Mouse (Mus musculus) cerebellum, adult 9-10 months (tissue): Measurements from ENCODE around the gene Esrrg.

Experiments used
- DNase-seq: peaks from one replicate; pipeline ENCODE4 v3.0.0; 2022

Esrrg gene

GRCm38 (mm10) chr1:187650786-187651687 lies 42.4 kb downstream of the Esrrg start:
- DNase-seq, result peak; percentile 37

DNA sequence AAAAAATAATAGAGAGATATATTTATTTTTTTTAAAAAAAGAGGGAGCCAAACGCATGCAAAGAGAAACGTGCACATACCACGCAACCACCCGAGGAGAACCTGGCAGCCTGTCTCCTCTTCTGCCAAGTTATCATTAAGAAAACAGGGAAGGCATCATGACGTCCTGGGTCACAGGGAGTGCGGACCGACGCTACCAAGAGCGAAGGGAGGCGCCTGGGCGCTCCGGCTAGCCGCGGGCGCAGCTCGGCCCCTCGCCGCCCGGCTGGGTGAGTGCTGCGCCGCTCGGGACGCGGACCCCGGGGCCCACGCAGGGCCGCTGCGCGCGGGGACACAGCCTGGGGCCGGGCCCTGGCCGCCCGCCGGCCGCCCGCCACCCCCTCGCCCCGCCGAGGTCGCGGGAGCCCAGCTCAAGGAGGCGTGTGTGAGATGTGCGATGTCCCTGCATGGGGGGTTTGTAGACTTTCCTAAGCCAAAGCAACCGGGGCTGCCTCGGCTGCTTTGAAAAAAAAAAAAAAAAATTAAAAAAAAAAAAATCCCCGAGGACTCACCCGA lies 43.2 kb downstream of the Esrrg start:
- peak; percentile 63 for DNase-seq

GRCm38 (mm10) chr1:187652445-187652844 lies 43.9 kb downstream of the Esrrg start:
- DNase-seq, result peak; percentile 37

DNA sequence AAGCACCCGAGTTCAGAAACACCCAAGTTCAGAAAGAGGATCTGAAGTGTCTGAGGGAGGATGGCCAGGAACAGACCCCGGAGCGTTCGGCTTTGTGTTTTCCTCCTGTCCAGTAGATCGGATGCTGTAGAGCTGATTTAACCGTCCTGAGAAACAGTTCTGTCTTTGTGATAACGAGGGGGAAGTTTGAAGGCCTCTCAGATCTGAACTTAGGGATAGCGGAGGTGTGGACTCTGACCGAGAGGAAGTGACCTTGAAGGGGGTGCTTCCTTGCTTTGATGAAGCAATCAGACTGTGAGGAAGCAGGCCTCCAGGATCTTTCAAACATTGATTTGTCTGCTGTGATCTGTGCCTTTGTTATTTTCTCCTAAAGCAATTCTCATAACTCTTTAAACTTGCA lies 44.8 kb downstream of the Esrrg start:
- no peak for DNase-seq

DNA sequence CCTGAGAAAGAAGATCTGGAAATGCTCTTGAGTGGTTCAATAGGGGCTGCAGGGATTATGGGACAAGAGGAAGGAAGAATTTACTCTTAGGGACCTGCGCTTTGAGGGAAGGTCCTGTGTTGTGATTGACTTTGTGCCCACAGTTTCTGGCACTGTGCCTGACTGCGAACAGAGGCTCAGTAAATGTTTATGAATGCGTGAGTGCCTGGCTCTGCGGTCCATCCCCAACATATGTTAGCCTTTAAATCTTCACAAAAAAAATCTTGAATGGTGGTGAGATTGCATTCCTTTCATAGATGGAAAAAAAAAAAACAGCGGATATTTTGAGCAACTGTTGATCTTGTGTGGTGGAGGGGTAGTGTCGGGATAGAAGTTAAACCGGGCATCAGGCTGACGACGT lies 52.4 kb downstream of the Esrrg start:
- no peak for DNase-seq

DNA sequence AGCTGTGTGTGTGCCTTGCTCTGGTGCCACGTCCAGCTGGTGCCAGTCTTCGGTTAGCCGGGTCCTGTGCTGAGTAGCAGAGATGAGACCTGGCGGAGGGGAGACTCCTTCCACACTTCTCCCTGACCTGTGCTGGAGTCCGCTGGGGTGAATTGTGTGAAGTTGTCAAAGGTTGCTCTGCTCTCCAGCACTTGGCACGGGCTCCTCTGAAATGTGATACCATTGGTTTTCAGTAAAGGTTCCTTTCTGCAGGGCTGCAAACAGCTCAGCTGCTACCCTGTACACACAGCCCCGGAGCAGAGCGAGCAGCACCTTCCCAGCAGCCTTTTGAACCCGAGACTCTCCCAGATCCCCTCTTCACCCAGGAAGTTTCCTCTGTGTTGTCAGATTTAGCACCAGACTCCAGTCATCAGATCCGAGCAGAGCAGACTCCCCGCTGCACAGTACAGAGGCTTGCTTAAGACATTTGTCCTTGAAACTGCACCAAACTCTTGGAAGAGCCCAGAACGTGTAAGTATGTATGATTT lies 53.6 kb downstream of the Esrrg start:
- no peak for DNase-seq

GRCm38 (mm10) chr1:187663376-187663775 lies 54.8 kb downstream of the Esrrg start:
- DNase-seq, result no peak

DNA sequence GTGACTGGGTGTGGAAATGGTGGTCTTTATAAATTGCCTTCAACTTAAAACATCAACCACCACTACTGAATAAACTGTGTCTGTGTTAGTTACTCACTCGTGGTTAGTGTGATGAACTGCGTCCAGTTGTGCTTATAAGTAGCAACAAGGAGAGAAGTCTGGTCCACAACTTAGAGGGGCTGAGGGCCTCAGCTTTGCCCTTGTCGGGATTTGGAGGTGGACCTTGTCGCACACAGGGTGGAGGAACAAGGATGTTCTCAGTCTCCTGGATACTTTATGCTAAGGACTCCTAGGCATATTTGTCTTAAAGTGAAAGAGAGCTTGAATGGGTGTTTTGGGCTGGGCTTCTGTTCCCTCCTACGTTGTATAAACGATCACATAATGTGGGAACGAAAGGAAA lies 55.7 kb downstream of the Esrrg start:
- DNase-seq, result no peak

- no peak for DNase-seq
These were observed 57.5 kb downstream of the Esrrg start for GRCm38 (mm10) chr1:187665901-187666600.

DNA sequence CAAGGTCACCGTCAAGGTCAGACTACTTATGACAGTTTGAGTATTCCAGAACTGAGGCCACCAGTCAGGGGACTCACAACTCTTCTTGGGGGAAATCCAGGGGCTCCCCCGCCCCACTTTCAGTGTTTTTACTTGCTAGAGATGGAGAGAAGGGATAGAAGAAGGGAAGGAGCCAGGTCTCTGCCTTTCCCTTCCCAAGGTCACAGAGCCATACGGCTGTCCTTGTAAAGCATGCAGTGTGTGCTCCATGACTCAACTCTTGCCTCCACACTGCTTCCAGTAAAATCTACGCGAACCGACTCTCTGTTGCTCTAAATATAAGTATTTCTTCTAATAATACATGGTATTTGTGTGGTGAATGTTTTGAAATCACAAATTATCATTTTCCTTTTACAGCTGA lies 61.2 kb downstream of the Esrrg start:
- no peak for DNase-seq

- no peak for DNase-seq
These were observed 63.9 kb downstream of the Esrrg start for GRCm38 (mm10) chr1:187672446-187672845.

DNA sequence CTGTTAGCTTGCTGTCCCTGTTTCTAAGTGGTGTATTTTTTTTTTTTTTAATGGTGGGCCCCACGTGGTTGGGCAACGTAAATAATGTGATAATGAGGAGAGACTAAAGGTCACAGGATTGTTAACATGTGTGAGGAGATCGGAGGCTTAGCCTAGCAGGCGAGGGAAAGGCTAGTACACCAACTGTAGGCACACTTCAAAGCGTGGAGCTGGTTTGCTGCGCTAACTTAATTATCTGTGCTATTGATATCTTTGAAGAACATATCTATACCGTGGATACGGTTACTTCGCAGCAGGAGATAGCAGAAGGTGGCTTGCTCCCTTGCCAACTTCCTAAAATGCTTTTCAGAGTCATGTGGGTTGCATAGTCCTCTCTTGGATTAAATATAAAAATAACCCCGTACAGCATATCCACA lies 66.2 kb downstream of the Esrrg start:
- DNase-seq, result no peak

DNA sequence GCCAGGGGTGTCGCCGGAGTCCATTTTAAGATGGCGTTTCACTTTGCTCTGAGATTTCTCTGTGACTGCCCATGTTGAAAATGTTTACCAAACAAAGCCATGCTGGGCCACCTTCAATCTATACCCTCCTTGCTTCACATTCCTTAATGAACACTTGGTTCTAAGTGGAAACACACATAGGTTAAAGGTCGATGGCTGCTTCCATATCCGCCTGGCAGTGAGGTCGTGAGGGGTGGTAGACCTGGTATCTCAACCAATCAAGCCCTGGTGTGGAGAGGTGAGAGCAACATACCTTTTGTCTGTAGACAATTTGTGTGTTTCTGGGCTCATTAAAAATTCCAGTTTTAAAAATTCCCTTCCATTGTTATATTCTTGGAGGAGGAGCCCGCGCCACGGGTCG lies 68.0 kb downstream of the Esrrg start:
- DNase-seq, result no peak

DNA sequence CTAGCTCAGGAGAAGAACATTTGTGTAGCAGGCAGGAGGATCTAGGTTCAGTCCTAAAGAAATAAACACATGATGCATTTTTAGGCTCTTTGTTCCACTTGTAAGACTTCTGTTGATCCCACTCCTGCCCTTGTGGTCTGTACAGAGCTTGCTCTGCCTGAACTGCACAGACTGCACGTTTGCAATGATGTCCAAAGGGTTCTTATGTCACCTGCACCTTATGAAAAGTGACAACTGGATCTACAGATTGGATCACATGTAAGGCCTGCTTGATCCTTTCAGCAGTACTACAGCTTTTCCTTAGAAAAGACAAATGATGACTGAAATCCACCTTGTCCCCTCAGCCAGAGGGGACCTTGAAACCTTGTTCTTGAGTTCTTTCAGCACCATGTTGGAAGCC lies 70.7 kb downstream of the Esrrg start:
- DNase-seq, result no peak

GRCm38 (mm10) chr1:187684519-187684918 lies 75.9 kb downstream of the Esrrg start:
- no peak for DNase-seq

- DNase-seq, result no peak
These were observed 83.4 kb downstream of the Esrrg start for GRCm38 (mm10) chr1:187691846-187692525.

GRCm38 (mm10) chr1:187694865-187695264 lies 86.3 kb downstream of the Esrrg start:
- no peak for DNase-seq

DNA sequence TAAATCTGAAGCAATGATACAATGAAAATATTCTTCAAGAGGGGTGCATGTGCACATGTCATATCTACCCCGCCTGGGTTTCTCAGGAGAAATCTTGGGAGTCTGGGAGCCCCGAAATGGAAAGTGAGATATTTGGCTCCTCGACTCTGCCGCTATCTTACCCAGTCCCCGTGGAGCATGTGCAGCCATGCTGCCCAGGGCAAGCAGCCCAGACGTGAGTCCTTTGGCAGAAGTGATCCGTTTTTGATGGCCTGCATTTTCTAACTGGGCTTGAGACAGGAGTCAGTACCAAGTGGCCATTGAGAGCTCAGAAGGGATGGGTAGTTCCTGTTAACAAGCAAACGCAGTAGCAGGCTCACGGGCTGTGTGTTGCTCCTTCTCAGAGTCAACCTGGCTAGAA lies 89.6 kb downstream of the Esrrg start:
- no peak for DNase-seq

- DNase-seq, result no peak
These were observed 92.4 kb downstream of the Esrrg start for GRCm38 (mm10) chr1:187700963-187701362.

DNA sequence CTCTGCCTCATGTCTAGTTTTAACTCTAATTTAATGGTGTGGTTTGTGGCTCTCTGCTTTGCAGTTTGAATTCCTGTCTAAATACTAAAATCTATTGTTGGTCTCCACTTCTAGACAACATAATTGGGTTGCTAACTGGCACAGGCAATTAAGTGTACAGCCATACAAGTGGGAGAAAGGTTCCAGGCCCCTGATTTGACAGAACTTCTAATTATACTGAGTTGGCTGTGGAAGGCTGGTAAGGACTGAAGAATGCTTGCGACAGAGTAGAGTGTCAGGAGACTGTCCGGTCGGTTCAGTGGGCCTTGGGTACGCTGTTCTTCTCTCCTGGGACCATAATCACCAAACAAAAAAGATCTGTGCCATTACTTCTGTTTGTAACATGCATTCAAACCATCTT lies 96.3 kb downstream of the Esrrg start:
- DNase-seq, result no peak

DNA sequence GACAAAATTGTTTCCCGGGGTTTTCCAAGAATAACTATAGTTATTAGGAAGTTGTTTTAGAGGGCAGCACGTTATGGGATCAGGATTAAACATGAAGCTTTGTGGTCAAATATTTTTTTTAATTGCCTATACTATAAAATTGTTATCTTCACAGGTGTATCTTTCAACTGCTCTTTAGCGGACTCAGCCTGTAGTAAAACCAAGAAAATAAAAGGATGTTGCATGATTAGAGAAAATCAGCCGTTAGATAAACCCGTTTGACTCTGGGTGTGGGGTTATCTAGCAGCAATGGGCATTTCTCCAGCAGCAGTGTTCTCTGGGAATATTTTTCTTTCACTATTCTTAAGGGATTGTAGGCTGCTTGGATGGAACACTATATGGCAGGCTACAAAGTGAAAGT lies 96.8 kb downstream of the Esrrg start:
- DNase-seq, result no peak

DNA sequence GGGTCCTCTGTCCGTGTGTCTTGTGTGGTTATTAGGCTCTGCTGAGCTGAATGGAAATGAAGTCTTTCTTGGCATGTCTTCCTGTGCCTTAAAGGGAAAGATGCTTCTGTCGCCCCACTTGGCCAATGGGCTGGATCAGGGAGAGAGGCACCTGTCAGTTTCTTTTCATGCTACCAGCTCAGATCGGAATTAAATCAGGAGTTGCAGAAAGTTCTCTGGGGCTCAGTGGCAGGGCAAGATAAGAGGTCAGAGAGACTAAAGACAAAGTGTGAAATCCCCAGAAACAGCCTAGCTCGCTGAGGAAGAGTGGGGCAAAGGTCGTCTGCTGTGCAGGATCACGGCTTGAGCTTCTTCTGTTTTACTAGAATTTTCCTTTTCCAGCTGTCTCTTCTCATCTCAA lies 97.5 kb downstream of the Esrrg start:
- no peak for DNase-seq

DNA sequence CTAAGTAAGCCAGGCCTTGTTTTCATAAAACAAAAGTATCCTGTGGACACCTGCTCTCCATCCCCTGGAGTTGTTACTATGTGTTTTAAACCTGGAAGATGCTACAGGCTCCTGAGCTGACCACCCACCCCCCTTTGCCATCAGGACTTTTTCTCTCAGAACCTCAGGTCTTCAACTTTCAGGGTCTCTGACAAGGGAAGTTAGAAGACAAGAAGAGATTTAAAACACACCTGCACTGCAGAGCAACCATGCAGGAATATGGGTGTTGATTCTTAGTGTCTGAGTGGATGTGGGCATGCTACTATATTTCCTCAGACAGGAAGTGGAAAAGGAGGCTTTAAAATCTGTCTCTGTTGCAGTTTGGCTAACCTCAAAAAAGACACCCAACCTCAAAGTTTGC lies 98.6 kb downstream of the Esrrg start:
- DNase-seq, result no peak
